Mouse (Mus musculus): Measurements from ENCODE around the gene Gse1. TPM values are rescaled to one million over a fixed set of nuclear protein-coding genes. Genes with fewer than 3 reads are reported as not detected.

Gene Gse1
- total RNA-seq, 4 experiments from 2014 or later: 114 to 136 (median 127) TPM

DNA sequence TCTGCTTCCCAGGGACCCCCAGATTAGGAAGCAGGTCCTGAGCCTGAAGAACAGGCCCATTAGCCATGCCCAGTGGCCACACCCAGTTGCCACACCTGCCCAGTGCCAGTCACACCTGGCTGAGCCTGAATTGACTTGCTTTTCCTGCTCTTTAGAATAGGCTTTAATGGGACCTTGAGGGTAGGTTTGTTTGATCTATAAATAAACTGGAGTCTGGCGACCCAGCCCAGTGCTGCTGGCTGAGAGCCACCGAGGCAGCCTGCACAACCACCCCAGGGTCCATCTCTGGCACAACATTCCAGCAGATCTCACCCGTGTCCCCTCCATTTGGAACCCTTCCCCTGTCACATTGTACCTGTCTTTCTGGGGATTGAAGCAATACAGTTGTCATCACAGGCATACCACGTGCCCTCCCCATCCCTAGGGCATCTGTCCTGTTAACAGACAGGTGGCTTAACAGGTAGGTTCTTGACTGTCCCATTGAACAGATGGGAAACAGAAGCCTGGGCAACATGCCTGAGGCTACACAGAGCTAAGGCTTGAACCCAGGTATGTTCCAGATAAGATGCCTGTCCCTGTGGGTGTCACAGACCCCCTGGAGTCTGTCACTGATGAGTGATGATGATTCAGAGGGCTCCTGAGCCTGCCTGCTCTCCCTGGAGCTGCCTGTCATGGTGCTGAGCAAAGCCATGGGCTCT lies 214.2 kb downstream of the Gse1 start:
- DNase-seq (ENCODE audit: low spot score in 2 of 2): no peak

- DNase-seq (ENCODE audit: low spot score in 2 of 2): no peak
These were observed 217.0 kb downstream of the Gse1 start for GRCm38 (mm10) chr8:120445249-120445648.

GRCm38 (mm10) chr8:120448131-120448530 lies 219.9 kb downstream of the Gse1 start:
- DNase-seq (ENCODE audit: low spot score in 2 of 2): no peak

DNA sequence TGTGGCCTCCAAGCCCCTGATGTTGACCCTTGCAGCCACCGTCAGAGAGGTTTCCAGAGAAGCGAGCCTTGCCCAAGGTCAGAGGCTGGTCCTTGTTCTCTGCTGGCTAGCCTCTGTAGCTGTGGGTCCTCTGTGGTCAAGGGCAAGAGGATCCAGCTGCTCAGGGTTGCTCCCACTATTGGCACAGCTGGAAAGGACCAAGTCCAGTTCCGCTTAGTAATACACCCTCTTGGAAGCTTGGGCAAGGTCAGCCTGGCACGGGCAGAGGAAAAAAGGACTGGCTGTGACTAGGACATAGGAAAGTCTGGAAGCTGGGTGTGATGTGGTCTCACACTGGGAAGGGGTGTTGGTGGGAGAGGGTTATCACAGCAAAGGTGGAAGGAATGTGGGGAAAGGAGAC lies 220.9 kb downstream of the Gse1 start:
- no peak for DNase-seq (ENCODE audit: low spot score in 2 of 2)

- peak; percentile 74 to 82 for DNase-seq (ENCODE audit: low spot score in 2 of 2)
These were observed 221.4 kb downstream of the Gse1 start for GRCm38 (mm10) chr8:120449608-120450031.

- DNase-seq (ENCODE audit: low spot score in 2 of 2): no peak
These were observed 223.9 kb downstream of the Gse1 start for GRCm38 (mm10) chr8:120452111-120452510.

GRCm38 (mm10) chr8:120454404-120454803 lies 226.1 kb downstream of the Gse1 start:
- no peak for DNase-seq (ENCODE audit: low spot score in 2 of 2)

DNA sequence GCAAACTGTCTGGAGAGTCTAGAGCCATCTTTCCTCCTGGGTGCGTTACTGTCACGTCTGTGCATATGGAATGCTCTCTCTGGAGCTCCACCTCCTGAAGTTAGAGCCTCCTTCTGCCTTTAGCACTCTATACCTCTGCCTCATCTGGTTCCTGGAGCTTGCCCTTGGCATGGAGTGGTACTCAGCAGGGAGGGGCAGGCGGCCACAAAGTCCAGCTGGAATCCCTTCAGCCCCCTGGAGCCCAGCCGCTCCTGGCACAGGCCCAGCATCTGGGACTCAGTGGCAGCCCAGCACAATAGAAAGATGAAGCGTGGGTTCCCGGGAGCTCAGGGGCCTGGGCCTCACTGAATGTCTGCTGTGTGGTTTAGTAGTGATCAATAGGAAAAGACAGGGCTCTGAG lies 232.1 kb downstream of the Gse1 start:
- DNase-seq (ENCODE audit: low spot score in 2 of 2): peak in 1 of 2 experiments; percentile 46

GRCm38 (mm10) chr8:120462119-120462551 lies 233.9 kb downstream of the Gse1 start:
- no peak for DNase-seq (ENCODE audit: low spot score in 2 of 2)

DNA sequence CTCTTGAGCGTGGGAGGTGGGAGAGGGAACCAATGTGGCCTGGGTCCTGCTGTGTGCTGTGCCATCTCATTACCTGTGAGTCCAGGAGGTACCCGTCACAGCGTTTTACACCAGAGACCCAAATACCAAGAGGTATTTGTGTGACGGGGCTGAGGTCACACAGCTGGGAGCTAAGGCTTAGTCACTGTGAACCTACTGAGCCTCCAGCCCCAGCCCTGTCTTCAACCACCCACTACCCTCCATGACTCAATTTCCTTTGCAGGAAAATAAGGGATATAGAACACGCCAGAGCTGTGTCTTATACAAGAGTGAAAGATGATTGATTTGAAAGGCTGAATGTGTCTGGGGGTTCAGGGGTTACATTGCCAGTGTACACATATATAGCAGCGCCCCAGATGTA lies 234.4 kb downstream of the Gse1 start:
- DNase-seq (ENCODE audit: low spot score in 2 of 2): no peak

GRCm38 (mm10) chr8:120463918-120464584 lies 235.8 kb downstream of the Gse1 start:
- DNase-seq (ENCODE audit: low spot score in 2 of 2): no peak

DNA sequence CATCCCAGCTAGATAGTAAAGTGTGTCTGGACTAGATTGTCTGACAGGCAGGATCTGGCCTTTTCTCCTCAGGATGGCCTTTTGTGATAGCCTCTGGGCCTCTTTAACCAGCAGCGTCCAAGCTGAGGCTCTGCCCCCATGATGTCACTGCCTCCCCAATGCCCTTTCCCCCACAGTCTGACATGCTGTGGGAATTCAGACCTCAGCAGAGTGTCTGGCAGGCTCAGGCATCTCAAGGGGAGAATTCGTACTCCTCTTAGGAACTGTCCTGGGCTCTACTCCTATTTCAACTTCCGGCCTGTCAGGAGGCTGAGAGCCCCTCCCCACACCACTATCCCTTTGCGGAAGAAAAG lies 236.3 kb downstream of the Gse1 start:
- DNase-seq (ENCODE audit: low spot score in 2 of 2): no peak

DNA sequence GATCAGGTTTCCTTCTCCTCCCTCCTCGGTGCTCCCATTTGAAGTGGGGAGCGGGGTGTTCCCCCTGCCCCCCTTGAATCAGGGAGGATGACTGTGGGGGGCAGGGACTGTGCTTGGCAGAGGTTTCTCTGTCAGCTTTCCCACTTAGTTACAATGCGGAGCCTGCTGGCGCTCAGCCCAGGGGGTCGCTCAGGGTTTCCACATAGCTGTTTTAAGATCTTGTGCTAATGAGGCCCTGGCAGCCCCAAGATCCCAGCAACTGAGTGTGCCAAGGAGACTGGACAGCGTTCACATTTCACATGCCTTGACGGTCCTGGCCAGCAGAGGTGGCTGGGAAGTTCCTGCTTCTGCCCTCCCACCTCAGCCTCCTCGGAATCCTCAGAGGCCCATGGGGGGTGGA lies 237.5 kb downstream of the Gse1 start:
- peak; percentile 73 to 75 for DNase-seq (ENCODE audit: low spot score in 2 of 2)

- no peak for DNase-seq (ENCODE audit: low spot score in 2 of 2)
These were observed 238.0 kb downstream of the Gse1 start for GRCm38 (mm10) chr8:120466266-120466665.

DNA sequence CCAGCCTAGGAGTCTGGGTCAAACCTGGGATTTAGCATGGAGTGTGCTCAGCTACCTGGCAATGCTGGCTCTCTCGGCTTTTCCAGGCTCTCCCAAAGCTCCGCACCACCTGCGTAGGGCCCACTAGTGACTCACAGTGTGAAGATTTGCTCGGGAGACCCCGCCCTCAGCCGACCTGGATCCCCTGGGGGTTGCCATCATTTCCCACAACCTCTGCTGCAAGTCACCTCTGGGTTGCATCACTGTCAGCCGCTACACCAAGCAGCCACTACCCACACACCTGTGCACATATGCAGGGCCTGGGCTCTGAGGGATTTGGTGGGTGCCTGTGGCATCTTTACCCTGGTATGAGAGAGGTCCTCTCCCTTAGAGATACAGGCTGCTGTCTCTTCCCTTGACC lies 239.3 kb downstream of the Gse1 start:
- DNase-seq (ENCODE audit: low spot score in 2 of 2): no peak

- DNase-seq (ENCODE audit: low spot score in 2 of 2): no peak
These were observed 241.9 kb downstream of the Gse1 start for GRCm38 (mm10) chr8:120470170-120470569.

GRCm38 (mm10) chr8:120471166-120471565 lies 242.9 kb downstream of the Gse1 start:
- no peak for DNase-seq (ENCODE audit: low spot score in 2 of 2)

- no peak for DNase-seq (ENCODE audit: low spot score in 2 of 2)
These were observed 243.5 kb downstream of the Gse1 start for GRCm38 (mm10) chr8:120471752-120472151.

DNA sequence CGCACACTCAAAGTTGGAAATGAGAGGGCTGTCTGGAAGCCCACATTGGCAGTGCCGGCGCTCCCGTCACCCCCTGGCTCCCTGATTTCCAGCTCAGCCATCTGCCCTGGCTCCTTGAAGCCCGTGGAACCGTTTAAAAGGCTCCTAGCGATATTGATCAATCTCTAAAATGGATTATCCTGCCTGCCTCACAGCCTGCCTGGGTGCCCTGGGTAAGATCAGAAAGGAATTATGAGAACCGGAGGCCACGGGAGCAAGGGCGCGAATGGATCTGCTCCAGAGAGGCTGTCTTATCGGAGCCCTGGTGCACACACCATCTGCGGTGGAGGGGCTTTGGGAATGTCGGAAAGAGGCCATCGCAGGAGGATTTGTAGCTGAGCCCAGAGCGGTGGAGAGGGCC lies 244.0 kb downstream of the Gse1 start:
- DNase-seq (ENCODE audit: low spot score in 2 of 2): no peak

- no peak for DNase-seq (ENCODE audit: low spot score in 2 of 2)
These were observed 245.6 kb downstream of the Gse1 start for GRCm38 (mm10) chr8:120473729-120474364.

DNA sequence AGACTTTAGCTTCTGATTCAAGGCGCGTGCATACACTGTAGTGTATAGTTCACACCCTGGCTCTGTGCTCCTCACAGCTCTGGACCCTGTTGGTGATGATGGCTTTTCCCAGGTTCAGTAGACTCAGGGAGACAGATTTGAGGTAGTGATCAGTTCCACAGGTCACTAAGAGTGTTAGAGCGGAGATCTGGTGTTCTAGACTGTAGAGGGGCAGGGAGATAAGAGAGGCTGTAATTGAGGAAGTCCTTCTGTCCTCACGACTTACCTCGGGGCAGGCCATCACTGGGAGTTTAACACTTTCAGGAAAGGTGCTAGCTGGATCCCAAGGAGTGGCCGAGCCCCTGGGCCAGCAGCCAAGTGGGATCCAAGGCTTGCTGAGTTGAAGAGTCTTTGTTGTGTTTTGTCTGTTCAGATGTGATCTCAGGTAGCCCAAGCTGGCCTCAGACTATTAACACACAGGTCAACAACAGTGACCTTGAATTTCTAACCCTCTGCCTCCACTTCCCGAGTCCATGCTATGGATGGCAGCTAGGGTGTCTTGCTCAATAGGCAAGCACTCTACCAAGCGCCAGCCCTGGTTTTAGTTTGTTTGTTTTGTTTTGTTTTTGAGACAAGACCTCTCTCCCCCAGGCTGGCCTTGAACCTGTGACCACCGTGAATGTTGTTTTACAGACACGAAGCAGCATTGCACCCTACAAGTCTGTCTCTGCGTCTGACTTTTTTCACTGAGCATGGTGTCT lies 246.4 kb downstream of the Gse1 start:
- no peak for DNase-seq (ENCODE audit: low spot score in 2 of 2)
